Comparison of ENCODE assay signal across 20 mouse cellular contexts in genomic region chr4:149614869-149615268, GRCm38 (mm10). TPM values are rescaled to one million over a fixed set of nuclear protein-coding genes. Genes with fewer than 3 reads are reported as not detected.
DNase-seq lines count a peak whose midpoint lies in the region; ATAC-seq and TF ChIP-seq lines count a peak whose summit lies in the region.
"Had no signal": no experiment of that assay in that cellular context is flagged by ENCODE, and none has a peak within 500 bp of the region (broad histone marks: within the 10 kb centered on the region; RNA-seq: fewer than 3 reads in every experiment).

No protein-coding gene starts in this region.

- H3K4me1 ChIP-seq in cerebellum, adult 2 months (ENCODE audit: control insufficient read depth, insufficient read depth, low read length): peaks cover 6% of the 10 kb centered on the region; the same call in 1 of the 2 replicates
- no peaks in the 10 kb centered on the region for H3K4me1 ChIP-seq in kidney, adult 2 months (ENCODE audit: control insufficient read depth, insufficient read depth, low read length)
- H3K4me1 ChIP-seq: embryonic facial prominence, embryonic 12.5 days; hindbrain, embryonic 12.5 days; liver, embryonic 15.5 days had no signal

- H3K36me3 ChIP-seq in kidney, adult 2 months (ENCODE audit: control insufficient read depth, insufficient read depth, low read length): no peaks in the 10 kb centered on the region; the same call in 1 of the 2 replicates
- H3K36me3 ChIP-seq: G1E; liver, embryonic 15.5 days had no signal

- intact Hi-C loops in left cerebral cortex, adult 2 months (cut with DNase I): no loop called here
- intact Hi-C loops in left cerebral cortex, postnatal 4 days (cut with DNase I): no loop called here

- H3K4me3 ChIP-seq in cerebellum, adult 2 months (replicated peaks; ENCODE audit: insufficient read depth, low read depth, low read length): no peak overlapping the region
- no peak overlapping the region for H3K4me3 ChIP-seq in left cerebral cortex, adult 2 months
- no peak overlapping the region for H3K4me3 ChIP-seq in kidney, adult 2 months (ENCODE audit: insufficient read depth, low read depth, low read length)
- H3K4me3 ChIP-seq: embryonic facial prominence, embryonic 12.5 days; hindbrain, embryonic 12.5 days; liver, embryonic 15.5 days; midbrain, embryonic 10.5 days had no signal

- ATAC-seq in cerebellum, adult (ENCODE audit: insufficient number of reproducible peaks, low FRiP score, low TSS enrichment): no peak
- ATAC-seq in activated CD4-positive, CD25-positive, alpha-beta regulatory T cell, adult 4 months: no peak

- no peaks in the 10 kb centered on the region for H3K27me3 ChIP-seq in cerebellum, adult 2 months (ENCODE audit: control insufficient read depth, insufficient read depth, low read length)
- no peaks in the 10 kb centered on the region for H3K27me3 ChIP-seq in kidney, adult 2 months (replicated peaks; ENCODE audit: control insufficient read depth, insufficient read depth, low read length)
- H3K27me3 ChIP-seq: embryonic facial prominence, embryonic 12.5 days; hindbrain, embryonic 12.5 days; liver, embryonic 15.5 days had no signal

- no peak for TF ChIP-seq POLR2A in cerebellum, adult 2 months (IDR thresholded peaks at IDR 0.05; ENCODE audit: borderline replicate concordance, insufficient read depth, low read length)
- no peak for TF ChIP-seq POLR2A in kidney, adult 2 months (IDR thresholded peaks at IDR 0.05; ENCODE audit: low read depth, low read length)

- WGBS in cerebellum, adult 2 months: 97% methylated on average over 3 of the region's 3 CpGs
- 100% methylated on average over 3 of the region's 3 CpGs for WGBS in kidney, adult 2 months

- H3K27ac ChIP-seq in cerebellum, adult 2 months (ENCODE audit: insufficient read depth, low read length): no peak overlapping the region
- H3K27ac ChIP-seq in left cerebral cortex, adult 2 months: no peak overlapping the region
- H3K27ac ChIP-seq in kidney, adult 2 months (ENCODE audit: insufficient read depth, low read depth, low read length): no peak overlapping the region
- H3K27ac ChIP-seq: embryonic facial prominence, embryonic 12.5 days; hindbrain, embryonic 12.5 days; liver, embryonic 15.5 days; midbrain, embryonic 10.5 days had no signal

- no peak for DNase-seq in cerebellum, adult 2 months
- no peak for DNase-seq in left cerebral cortex, adult 2 months (ENCODE audit: extremely low spot score in 1 of 2, low spot score in 2 of 2)
- no peak for DNase-seq in left cerebral cortex, postnatal 4 days
- peak; percentile 37 for DNase-seq in thymus, postnatal 4 days
- DNase-seq in thymus, postnatal 10 days (ENCODE audit: low spot score in 2 of 2): no peak
- no peak for DNase-seq in kidney, adult 2 months
- DNase-seq: adrenal gland, postnatal 10 days; cerebellum, adult 18-20 months; heart, adult 18-20 months; kidney, adult 11 months; kidney, postnatal 14 days; lung, postnatal 4 days; right cerebral cortex, postnatal 14 days had no signal

- peak; percentile 20; the same call in 1 of the 2 replicates for TF ChIP-seq CTCF in cerebellum, adult 2 months (IDR thresholded peaks at IDR 0.05; ENCODE audit: borderline replicate concordance, insufficient read depth, low read depth, low read length)
- peak; percentile 33 for TF ChIP-seq CTCF in left cerebral cortex, adult 2 months (IDR thresholded peaks at IDR 0.05)
- TF ChIP-seq CTCF in kidney, adult 2 months (conservative IDR thresholded peaks at IDR 0.05; ENCODE audit: insufficient read depth, insufficient read length, low read depth, low read length): no peak

RNA-seq across cellular contexts. Expression of gene Clstn1, which starts 28.6 kb away (rescaled TPM):
- 301 and 324 TPM in 2 replicates for polyA plus RNA-seq in cerebellum, adult 2 months (2012; rRNA removed)
- 1,000 to 10,000 TPM; 1,405 to 1,413 TPM for total RNA-seq in left cerebral cortex, adult 2 months (2021)
- 100 to 1,000 TPM; 494 to 507 TPM for total RNA-seq in left cerebral cortex, postnatal 4 days (2021)
- 1 to 10 TPM; 4.8 to 4.9 TPM for polyA plus RNA-seq in activated CD4-positive, CD25-positive, alpha-beta regulatory T cell, adult 4 months (2017; shearing (Covaris generic))
- 44.9 and 46.3 TPM in 2 replicates for polyA plus RNA-seq in kidney, adult 2 months (2012; rRNA removed)
